Mouse (Mus musculus) cortical plate, adult 2 months (tissue): Measurements from ENCODE around the gene Tas1r1.

Experiments used
- CTCF ChIP-seq: fragments of 200-500 bp; IDR thresholded peaks from 2 replicates; pipeline ENCODE4 v1.5.1; 2011; ENCODE audit warnings: mild to moderate bottlenecking, control low read depth, low read length; ENCODE audit not compliant: insufficient read depth; ENCODE audit errors: extremely low read depth
- POLR2A ChIP-seq: fragments of 200-500 bp; IDR thresholded peaks from 2 replicates; pipeline ENCODE4 v1.6.1; 2011; ENCODE audit warnings: mild to moderate bottlenecking, low read length, control low read depth; ENCODE audit not compliant: insufficient read depth; ENCODE audit errors: extremely low read depth

- TF ChIP-seq CTCF (no peak), POLR2A (no peak)
Observed at GRCm38 (mm10) chr4:152024525-152024924, 13.8 kb downstream of the Tas1r1 start.
